Mouse (Mus musculus) kidney, postnatal 14 days (tissue): ENCODE data around the gene Recql.

Experiments
- DNase-seq: peaks from one replicate; pipeline ENCODE4 v3.0.0; 2022; ENCODE audit warnings: mixed read lengths

Gene Recql

DNA sequence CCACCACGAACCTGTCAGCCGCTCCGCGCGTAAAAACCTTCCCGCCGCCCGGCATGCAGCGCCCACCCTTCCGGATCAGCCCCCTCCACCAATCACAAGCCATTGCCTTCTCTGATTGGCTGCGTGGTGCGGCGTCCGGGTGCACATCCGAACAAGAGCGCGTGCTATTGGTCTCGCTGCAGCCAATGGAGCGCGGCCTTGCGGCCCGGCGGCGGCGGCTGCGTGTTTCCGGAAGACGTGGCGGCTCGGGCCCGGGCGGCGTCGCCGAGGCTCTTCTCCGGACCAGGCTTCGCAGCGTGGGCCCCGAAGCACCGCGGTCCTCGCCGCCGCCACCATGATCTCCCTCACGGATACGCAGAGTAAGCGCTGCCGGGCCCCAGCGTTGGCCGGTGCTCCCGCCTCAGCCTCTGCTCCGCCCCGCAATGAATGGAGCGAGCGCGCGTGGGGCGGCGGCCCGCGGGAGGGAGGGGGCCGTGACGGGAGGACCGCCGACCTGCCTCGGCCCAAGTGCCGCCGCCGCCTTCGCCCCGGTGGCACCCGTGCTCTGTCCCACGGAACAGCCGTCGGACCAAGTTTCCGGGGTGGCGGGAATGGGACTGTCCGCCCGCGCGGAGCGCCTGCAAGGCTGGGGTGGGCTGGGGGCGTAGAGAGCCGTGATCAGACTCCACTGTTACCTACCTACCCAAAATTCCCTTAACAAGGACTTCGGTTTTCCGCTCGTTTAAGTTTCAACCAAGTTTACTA is at the start of gene Recql, which contains the start of gene Golt1b:
Gene Recql, minus strand, starts transcription at position 77 of the 744 bp plus-strand sequence.
Gene Golt1b, plus strand, starts transcription at position 211 of the 744 bp plus-strand sequence.
- peak; percentile 98 for DNase-seq

DNA sequence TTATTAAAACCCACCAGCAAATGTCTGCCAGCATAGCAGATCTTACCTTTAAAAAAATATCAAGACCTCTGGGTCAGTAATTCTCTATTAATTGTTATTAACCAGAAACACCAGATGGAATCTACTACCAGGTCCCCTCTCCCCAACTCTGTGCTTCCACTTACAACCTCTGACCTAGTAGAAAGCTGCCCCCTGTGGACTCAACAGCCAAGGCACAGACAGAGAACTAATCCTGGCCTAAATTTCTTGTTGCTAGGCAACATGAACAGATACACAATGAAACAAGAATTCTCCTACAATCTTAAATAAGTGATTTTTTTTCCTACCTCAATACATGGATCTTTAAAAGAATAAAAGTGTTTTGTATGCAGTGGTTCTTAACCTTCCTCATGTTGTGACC is 42.2 kb upstream of the Recql start:
- DNase-seq: no peak

DNA sequence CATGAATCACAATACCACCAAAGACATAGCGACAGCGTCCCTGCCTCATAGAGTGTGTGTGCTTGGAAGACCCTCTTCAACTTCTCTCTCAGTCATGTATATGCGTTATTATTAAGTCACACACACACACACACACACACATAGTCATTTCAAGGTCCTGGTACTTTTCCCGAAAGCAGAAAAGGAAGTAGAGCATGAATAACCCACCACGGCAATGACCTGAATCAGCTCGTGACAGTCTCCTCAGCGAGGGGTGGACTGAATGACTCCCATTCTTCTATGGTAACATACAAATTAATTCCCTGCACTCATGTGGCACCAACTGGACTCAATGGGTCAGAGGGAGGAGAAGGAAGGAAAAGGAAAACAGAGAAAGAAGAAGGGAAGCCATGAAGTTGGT is 38.1 kb upstream of the Recql start:
- DNase-seq: no peak

DNA sequence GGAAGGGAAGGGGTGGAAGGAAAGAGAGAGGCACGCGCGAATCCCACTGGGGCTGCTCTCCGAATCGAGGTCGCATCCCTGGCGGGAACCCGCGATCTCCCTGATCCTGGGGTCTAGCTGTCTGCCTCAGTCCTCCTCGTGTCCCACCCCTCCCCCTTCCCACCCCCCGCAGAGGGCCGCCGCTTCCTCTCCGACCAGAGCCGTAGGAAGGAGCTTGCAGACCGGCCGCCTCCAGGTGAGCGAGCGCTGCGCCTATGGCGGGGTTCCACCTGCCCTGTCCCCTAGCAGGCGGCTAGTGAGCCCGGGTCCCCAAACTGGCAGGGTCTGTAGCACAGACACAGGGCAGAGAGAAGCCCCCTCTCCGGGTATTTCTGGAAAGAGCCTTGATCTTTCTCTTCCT is 27.7 kb upstream of the Recql start:
- DNase-seq: no peak

DNA sequence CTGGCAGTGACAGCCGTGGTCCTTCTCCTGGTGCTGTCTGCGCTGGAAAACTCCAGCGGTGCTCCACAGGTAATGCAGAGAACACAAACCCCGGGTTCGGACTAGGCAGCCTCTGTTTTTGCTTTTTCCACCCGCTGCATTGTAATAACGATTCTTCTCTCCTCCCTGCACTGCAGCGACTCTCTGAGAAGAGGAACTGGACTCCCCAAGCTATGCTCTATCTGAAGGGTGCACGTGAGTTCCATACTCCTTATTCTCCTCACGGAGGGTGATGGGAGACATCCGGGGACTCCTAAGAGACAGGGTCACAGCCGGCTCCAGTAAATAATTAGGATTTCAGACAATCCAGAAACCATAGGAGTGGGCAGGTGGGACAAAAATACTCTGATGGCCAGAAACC is 27.0 kb upstream of the Recql start:
- DNase-seq: no peak

DNA sequence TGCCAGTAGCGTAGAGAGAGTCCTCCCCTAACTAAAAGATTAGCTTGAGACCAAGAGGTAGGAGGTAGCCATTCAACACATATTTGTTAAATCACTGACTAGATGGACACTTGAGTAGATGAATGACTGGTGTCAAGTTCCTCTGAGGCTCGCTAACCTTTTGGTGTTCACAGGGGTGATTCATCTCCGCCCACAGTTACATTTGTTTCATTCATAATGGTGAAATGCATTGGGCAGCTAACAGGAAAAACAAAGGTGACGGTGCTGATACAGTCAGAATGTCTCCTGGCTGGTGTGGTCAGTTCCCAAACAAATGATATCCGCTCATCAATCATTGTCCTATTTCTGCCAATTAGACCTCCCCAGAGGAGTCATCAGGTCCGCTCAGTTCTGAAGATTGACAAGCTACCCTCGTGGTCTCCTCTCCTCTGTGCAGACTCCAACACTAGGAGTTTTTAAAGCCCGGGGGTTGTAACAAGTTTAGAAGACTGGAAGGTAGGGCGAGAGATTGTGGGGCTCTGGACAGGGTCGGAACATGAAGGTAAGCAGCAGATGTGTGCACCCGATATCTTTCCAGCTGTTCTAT is 26.1 kb upstream of the Recql start, which contains the start of gene Spx:
Gene Spx, plus strand, starts transcription at position 536 of the 586 bp plus-strand sequence.
- no peak for DNase-seq

GRCm38 (mm10) chr6:142411140-142411539 is 24.3 kb upstream of the Recql start:
- no peak for DNase-seq

GRCm38 (mm10) chr6:142395756-142396155 is 8.9 kb upstream of the Recql start:
- no peak for DNase-seq

DNA sequence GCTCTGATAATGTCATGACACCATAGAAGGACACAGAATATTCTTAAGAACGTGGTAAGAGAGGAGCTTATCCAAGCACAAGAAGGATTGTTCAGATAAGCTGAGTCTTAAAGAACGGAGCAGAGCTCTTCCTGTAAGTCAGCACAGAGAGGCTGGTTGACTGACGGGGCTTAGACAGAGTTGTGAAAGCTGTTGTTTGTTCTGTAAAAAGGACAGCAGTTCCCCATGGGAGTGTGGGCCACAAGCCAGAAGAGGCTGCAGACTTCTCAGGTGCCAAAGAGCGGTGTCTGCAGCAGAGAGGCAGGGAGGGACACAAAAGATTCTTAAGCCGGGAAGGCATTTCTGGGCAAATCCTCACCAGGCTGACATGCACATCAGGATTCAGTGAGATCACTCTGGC is 7.8 kb upstream of the Recql start:
- DNase-seq: no peak

DNA sequence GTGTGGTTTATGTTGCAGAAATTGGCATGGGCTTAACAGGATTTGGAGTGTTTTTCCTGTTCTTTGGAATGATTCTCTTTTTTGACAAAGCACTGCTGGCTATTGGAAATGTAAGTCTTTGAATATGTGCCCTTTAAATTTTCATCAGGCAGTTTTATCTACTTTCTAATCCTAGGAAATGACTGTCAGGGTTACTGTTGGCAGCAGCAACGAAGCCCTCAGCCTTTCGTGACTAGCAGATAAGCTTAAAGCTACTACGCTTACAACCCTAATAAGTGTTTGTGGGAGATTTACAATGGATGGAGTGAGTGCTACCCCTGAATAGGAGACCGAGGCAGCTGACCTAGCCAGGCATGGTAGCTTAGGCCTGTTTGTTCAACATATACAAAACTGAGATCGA is 5.4 kb upstream of the Recql start:
- no peak for DNase-seq

DNA sequence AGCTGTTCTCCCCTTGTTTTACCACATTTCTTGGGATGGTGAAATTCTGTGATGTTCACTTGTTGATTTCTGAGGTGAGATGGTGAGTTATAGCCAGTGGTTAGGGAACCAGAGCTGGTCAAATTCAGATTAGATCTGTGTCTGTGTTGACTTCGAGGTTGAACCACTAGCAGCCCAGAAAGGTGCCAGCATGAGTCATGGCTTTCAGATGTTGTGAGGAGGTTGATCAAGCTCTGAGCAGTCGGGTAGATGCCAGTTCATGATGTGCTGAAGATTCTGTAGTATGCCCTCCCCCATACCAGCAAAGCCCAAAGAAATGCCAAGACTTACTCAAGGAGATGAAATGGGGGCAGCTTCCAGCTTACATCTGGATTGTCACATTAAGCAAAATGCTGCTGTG is 2.2 kb upstream of the Recql start:
- DNase-seq: no peak

- DNase-seq: no peak
Measured at GRCm38 (mm10) chr6:142387755-142388271, 926 bp upstream of the Recql start.

DNA sequence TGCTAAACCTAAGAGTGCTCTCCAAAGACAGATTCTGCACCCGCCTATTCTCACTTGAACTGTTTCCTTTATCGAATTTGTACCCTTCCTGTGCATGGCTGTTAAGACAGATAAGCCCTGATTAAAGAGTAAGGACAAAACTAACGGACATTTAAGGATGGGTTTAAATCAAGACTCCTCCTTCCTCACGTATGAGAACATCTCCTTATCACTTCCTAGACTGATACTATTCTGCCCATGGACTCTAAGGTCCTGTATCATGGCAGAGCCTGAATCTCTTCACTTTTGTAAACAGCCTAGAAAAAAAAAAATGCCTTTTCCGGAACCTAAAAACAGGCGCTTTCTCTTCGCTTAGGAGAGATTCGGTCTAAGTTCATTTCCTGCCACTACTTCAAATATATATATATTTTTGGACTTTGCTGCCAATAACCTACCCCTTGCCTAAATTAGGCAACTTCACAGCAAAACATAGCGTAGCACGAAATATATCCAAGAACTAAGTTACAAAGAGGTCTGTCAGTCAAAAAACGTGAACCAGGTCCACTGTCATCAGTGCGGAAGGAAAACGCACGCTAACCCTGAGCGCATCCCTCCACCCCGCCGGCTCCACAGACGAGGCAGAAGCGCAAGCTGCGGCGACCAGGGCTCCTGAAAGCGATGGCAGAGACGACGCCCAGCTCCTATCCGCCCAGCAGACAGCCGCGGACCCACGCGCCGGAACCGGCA is 439 bp downstream of the Recql start:
- DNase-seq: no peak

- DNase-seq: no peak
Measured at GRCm38 (mm10) chr6:142384521-142384920, 2.4 kb downstream of the Recql start.

- no peak for DNase-seq
Measured at GRCm38 (mm10) chr6:142381615-142382014, 5.3 kb downstream of the Recql start.

- no peak for DNase-seq
Measured at GRCm38 (mm10) chr6:142379961-142380360, 6.9 kb downstream of the Recql start.

DNA sequence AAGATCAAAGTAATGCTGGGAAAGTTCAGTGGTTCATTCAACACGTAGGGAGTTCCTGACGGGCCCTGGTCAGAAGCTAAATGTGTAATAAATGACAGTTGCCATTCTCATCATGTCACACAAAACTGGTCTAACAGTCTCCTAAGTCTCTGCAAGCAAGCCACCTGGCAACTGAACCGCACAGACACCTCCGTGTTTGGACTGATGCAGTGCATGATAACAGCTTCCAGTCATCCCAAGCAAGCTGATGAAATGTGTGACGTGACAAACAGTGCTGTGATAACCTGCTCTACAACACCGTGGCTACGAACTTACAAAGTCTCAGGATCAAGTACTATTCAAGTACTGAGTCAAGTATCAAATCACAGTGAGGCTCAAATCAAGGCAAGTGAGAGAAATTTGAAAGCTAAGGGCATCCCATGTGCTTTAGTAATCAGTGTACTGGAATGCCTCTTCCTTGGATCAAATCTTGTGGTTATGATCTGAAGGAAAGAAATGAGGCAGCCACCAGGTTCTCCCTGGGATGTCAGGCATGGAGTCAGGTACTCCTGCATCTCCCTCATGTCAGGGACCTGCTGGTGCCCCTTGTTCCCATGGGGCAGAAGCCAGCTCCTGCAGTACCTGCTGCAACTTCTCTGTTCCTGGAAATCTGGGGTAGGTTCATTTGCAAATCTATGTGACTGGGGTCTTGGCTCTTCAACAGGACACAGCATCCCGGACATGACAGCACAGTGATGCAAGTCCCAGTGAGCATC is 8.1 kb downstream of the Recql start:
- DNase-seq: no peak

- no peak for DNase-seq
Measured at GRCm38 (mm10) chr6:142377081-142377480, 9.8 kb downstream of the Recql start.

DNA sequence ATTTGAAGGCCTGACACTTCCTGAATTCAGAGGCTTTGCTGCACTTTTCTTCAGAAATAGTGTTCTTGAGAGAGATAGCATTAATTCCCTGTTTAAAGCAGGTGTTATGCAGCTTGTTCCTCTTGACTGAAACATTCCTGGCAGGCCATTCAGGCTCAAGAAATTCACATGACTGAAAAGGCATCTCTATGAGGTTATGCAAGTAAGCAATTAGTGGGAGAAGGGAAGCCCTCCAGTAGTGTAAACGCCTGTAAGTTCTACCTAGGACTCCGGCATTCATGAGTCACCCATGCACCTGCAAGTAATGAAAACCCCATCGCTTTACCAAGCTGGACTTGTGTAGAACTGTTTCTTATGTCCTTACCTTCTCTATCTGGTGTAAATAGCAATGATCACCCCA is 17.3 kb downstream of the Recql start:
- no peak for DNase-seq

DNA sequence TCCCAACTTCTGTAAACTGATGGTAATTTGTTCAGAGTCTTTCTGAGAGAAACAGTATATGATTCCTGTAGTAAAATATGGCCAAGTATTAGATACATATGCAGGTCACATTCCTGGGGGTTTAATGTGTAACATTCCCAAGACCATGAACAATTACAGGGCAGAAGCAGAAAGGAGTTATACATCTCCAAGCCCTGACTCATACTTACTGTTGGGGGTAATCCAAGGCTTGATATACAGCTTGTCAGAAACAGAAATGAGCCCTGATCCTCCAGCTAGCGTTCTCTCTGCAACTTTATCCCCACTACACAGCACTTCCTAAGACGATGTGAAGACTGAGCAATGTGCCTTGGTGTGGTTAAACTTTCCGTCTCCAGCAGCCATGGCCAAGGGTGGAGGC is 19.3 kb downstream of the Recql start:
- no peak for DNase-seq

- no peak for DNase-seq
Measured at GRCm38 (mm10) chr6:142366473-142367018, 20.3 kb downstream of the Recql start.

DNA sequence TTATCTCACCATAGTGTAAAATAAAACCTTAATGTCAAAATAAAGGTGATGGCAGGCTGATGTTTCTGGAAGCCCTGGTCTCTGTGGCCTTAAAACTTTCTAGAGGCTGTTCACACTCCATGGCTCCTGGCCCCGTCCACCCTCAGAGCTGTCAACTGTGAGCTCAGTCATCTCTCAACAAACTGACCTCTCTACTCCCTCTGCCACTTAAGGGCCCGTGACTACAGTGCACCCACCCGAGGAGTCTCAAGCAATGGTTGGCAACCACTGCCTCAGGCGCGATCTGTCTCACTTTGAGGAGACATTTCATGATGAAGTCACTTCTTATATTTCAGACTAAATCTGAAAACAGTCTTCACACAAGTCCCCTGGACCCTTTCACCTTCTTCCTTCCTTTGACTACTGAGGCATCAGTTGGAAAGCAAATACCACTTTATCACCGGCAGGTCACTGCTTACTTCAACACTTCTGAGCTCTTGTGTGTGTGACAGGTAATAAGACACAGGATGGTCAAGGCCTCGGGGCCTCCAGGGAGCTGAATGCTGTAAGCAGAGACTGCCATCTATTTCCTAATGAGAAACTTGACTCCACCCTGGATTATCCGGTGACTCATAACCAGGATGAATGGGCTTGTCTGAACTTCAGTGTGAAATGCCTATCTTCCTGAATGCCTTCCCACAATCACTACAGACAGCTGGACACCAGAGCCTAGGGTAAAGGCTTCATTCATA is 21.0 kb downstream of the Recql start:
- DNase-seq: no peak
